Mouse (Mus musculus) cortical plate, adult 2 months (tissue): ENCODE data around the gene Cers6.

Experiments used
- CTCF ChIP-seq: fragments of 200-500 bp; IDR thresholded peaks from 2 replicates; pipeline ENCODE4 v1.5.1; 2011; ENCODE audit warnings: mild to moderate bottlenecking, control low read depth, low read length; ENCODE audit not compliant: insufficient read depth; ENCODE audit errors: extremely low read depth
- POLR2A ChIP-seq: fragments of 200-500 bp; IDR thresholded peaks from 2 replicates; pipeline ENCODE4 v1.6.1; 2011; ENCODE audit warnings: mild to moderate bottlenecking, low read length, control low read depth; ENCODE audit not compliant: insufficient read depth; ENCODE audit errors: extremely low read depth

DNA sequence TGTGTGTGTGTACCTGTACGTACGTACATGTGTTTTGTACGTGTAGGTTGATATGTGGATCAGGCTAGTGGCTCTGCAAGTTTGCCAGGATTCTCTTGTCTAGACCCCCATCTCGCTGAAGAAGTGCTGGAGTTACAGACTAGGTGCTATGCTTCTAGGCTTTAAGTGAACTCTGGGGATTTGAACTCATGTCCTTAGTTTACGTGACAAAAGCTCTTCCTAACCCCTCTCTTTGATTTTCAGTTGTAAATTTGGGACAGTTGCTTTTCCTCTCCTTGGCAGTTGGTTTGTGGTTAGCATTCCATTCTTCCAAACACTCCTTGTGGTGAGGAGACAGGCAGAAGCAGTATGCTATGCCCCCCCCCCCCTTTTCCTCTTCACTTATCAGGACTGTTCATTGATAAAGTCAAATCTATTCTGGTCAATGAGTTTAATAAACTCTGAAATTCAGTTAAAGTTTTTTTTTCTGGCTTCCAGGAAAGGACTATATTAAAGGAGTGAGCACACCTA, 28.5 kb downstream of the Cers6 start:
- TF ChIP-seq CTCF (no peak), POLR2A (no peak)
